Mouse (Mus musculus): ENCODE measurements around the gene Top1.

- TF ChIP-seq CTCF (IDR thresholded peaks at IDR 0.05; ENCODE audit: control insufficient read depth, insufficient read depth, insufficient read length) = no peak
- TF ChIP-seq MAX (IDR thresholded peaks at IDR 0.05) = no peak
Measured at GRCm38 (mm10) chr2:160664421-160664820, 18.7 kb downstream of the Top1 start.
